Mouse (Mus musculus): Measurements from ENCODE around the gene Rpl10a. TPM values are rescaled to one million over a fixed set of nuclear protein-coding genes. Genes with fewer than 3 reads are reported as not detected.

The Rpl10a gene
- polyA plus RNA-seq (2015; fragmentation: Nextera tagmentation; extraction: Ambion mirVana), result 280 and 313 TPM in 2 replicates

DNA sequence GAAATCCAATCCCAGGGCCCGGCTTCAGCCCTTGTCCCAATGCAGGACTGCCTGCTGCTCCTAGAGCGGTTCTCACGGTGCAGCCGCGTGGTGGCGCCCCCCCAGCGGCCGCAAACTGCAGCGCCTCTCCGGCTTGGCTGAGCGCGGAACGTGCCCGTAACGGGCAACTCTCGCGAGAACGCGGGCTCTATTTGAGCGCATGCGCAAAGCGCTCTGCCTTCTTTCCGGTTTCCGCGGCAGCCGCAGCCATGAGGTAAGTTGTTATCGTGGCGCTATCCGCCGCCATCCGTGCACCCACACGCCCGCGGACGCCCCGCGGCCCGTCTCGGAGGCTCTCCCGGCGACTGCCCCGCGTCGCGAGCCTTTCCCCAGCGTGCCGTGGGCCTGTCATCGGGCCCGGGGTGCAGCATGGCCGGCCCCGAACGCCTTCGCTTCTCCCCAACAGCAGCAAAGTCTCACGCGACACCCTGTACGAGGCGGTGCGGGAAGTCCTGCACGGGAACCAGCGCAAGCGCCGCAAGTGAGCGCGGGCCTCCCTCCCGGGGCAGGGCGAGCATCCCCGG, at the start of gene Rpl10a:
Gene Rpl10a, plus strand, starts transcription at position 106 of the 563 bp plus-strand sequence.
- WGBS (ENCODE audit: insufficient replicate concordance), result under 1% methylated on average over 67 of the region's 67 CpGs

DNA sequence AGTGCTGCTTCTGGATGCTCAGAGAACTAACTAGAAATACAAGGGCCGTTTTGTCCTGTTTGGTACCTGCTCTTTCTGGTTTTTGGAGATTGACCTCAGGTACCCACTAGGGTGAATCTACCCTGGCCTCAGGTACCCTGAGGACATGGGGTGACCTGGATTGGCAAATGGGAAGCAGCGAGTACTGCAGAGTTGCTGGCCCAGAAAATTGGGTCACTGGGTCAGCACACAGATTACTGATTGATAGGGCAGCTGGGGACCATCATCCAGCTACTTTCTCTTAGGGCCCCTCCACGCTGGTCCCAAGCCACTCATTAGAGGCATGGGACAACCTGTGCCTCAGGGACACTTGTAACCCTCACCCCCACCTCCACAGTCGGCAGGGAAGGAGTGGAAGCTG, 49.0 kb upstream of the Rpl10a start:
- Histone ChIP-seq H3K27me3 (no peaks in the 10 kb centered on the region), H3K36me3 (replicated peaks) (no peaks in the 10 kb centered on the region), H3K4me1 (replicated peaks) (peaks cover 60% of the 10 kb centered on the region), H3K27ac (replicated peaks) (peak overlapping the region; percentile 45), H3K9me3 (replicated peaks) (no peaks in the 10 kb centered on the region), H3K4me2 (no peak overlapping the region), H3K9ac (no peak overlapping the region), H3K4me3 (replicated peaks) (no peak overlapping the region)
- 51% methylated on average over 4 of the region's 4 CpGs for WGBS (ENCODE audit: insufficient replicate concordance)
- ATAC-seq (ENCODE audit: insufficient read depth), result peak; percentile 46; the same call in 1 of the 2 replicates

More for the DNA sequence above, at the start of gene Rpl10a:
- H3K36me3 ChIP-seq (replicated peaks), result peaks cover 42% of the 10 kb centered on the region
- H3K9me3 ChIP-seq (replicated peaks), result no peaks in the 10 kb centered on the region
- H3K4me2 ChIP-seq, result peak within 1 kb of the TSS; percentile 97
- H3K9ac ChIP-seq, result peak within 1 kb of the TSS; percentile 96
- H3K27me3 ChIP-seq, result peaks cover 8% of the 10 kb centered on the region; the same call in 1 of the 2 replicates
- peak within 1 kb of the TSS; percentile 94 for H3K27ac ChIP-seq (replicated peaks)
- H3K4me3 ChIP-seq (replicated peaks), result peak within 1 kb of the TSS; percentile 84
- peak; percentile 76 for ATAC-seq (ENCODE audit: insufficient read depth)
- H3K4me1 ChIP-seq (replicated peaks), result peaks cover 43% of the 10 kb centered on the region

DNA sequence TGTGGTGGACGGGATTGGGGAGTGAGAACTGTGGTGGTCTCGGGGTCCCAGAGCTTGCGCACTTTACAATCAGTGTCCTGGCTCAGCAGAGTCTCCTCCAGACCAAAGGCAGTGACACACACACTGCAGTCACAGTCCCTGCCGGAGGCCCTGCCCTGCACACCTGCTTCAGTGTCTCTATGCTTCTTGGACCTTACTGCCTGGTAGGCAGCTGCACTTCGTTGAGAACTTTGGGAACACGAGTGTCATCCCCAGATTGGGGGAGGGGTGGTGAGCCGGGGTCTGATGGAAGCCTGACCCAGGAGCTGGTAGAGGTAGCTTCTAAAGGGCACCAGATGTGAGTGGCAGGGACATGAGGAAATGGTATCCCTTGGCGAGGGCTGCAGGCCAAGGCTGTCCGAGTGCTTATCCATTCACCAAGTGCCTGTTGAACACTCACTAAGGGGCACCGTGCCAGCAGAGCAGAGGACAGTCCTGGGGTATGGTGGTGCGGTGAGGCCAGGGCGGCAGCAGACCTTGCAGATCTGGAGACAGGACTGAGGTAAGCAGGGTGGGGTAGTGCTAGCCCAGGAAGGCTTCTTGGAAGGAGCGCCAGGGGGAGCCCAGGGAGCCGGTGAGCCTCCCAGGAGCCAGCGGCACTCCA, 48.4 kb upstream of the Rpl10a start:
- ATAC-seq (ENCODE audit: insufficient read depth), result 0 out of 2 replicates have a peak, but pooled peaks have one; percentile 17

DNA sequence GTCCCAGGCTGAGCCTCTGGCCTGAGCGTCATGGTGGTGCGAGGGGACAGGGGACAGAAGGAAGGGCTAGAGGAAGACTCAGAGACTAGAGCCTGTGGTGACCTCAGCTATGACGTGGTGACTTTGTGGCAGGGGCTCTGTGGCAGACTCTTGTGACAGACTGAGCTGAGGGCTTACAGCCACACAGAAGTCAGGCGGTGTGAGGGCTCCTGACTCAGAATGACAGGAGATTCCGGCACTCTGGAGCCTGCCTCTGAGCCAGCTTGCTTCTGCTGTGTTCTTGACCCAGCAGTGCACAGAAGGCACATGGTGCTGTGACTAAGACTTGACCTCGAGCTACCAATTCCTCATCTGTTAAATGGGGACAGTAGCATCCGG, 47.9 kb upstream of the Rpl10a start:
- Histone ChIP-seq H3K4me2 (no peak overlapping the region), H3K4me3 (replicated peaks) (no peak overlapping the region), H3K9ac (no peak overlapping the region), H3K36me3 (replicated peaks) (no peaks in the 10 kb centered on the region), H3K9me3 (replicated peaks) (no peaks in the 10 kb centered on the region), H3K27ac (replicated peaks) (no peak overlapping the region), H3K4me1 (replicated peaks) (peaks cover 58% of the 10 kb centered on the region), H3K27me3 (no peaks in the 10 kb centered on the region)
- WGBS (ENCODE audit: insufficient replicate concordance), result 72% methylated on average over 7 of the region's 7 CpGs
- ATAC-seq (ENCODE audit: insufficient read depth), result no peak

More for the DNA sequence above, 48.4 kb upstream of the Rpl10a start:
- 74% methylated on average over 15 of the region's 15 CpGs for WGBS (ENCODE audit: insufficient replicate concordance)
- Histone ChIP-seq H3K4me2 (no peak overlapping the region), H3K4me3 (replicated peaks) (no peak overlapping the region), H3K9me3 (replicated peaks) (no peaks in the 10 kb centered on the region), H3K27ac (replicated peaks) (peak overlapping the region; percentile 45), H3K4me1 (replicated peaks) (peaks cover 58% of the 10 kb centered on the region), H3K36me3 (replicated peaks) (no peaks in the 10 kb centered on the region), H3K9ac (no peak overlapping the region), H3K27me3 (no peaks in the 10 kb centered on the region)

DNA sequence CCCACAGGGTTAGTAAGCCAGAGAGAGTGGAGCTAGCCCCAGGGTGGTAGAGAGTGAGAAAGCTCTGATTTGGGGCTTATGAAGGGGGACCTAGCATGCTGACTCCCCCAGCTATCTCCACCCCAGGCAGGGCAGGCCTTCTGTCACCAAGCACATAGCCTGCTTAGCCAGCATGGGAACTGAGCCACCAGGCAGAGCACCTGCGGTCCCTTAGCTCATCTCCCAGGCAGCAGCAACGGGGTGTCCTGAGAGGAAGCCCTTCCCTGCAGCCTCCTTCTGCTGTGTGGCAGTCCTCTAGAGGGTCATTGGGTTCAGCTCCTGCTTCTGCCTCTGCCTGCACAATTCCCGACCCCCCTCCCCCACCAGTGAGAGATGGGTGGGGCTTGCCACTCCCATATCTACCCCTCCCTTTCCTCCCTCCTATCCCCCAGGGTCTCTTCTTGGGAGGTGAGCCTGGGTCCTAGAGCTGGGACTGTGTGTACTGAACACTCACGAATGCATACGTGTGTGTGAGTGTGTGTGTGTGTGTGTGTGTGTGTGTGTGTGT, 47.4 kb upstream of the Rpl10a start:
- H3K4me3 ChIP-seq (replicated peaks), result no peak overlapping the region
- no peak for ATAC-seq (ENCODE audit: insufficient read depth)
- no peaks in the 10 kb centered on the region for H3K36me3 ChIP-seq (replicated peaks)
- WGBS (ENCODE audit: insufficient replicate concordance), result 52% methylated on average over 5 of the region's 5 CpGs
- H3K9me3 ChIP-seq (replicated peaks), result no peaks in the 10 kb centered on the region
- no peak overlapping the region for H3K9ac ChIP-seq
- H3K4me1 ChIP-seq (replicated peaks), result peaks cover 58% of the 10 kb centered on the region
- no peak overlapping the region for H3K4me2 ChIP-seq
- no peaks in the 10 kb centered on the region for H3K27me3 ChIP-seq
- H3K27ac ChIP-seq (replicated peaks), result no peak overlapping the region

DNA sequence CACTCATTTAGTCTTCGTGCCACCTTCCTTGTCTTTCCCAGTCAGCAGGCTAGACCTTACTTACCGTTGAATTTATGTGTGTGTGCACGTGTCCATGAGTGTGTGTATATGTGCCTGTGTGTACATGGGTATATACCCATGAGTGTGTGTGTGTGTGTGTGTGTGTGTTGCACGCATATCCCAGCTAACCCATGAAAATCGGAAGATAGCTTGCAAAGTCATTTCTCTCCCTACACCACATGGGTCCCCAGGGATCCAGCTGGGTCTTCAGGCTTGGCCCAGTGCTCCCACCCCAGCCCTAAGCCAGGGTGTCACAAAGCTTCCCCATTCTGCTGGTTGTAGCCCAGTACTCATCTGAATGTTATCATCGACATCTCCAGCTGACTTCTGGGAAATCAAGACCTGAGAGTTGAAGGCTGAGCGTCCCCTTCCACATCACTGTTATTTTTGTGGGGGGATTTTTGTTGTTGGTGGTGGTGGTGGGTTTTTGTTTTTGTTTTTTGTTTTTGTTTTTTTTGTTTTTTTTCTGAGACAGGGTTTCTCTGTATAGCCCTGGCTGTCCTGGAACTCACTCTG, 46.3 kb upstream of the Rpl10a start:
- no peak overlapping the region for H3K9ac ChIP-seq
- H3K4me2 ChIP-seq, result no peak overlapping the region
- no peaks in the 10 kb centered on the region for H3K36me3 ChIP-seq (replicated peaks)
- peaks cover 67% of the 10 kb centered on the region for H3K4me1 ChIP-seq (replicated peaks)
- no peak overlapping the region for H3K27ac ChIP-seq (replicated peaks)
- no peak for ATAC-seq (ENCODE audit: insufficient read depth)
- no peak overlapping the region for H3K4me3 ChIP-seq (replicated peaks)
- no peaks in the 10 kb centered on the region for H3K9me3 ChIP-seq (replicated peaks)
- H3K27me3 ChIP-seq, result no peaks in the 10 kb centered on the region
- WGBS (ENCODE audit: insufficient replicate concordance), result 60% methylated on average over 7 of the region's 7 CpGs

DNA sequence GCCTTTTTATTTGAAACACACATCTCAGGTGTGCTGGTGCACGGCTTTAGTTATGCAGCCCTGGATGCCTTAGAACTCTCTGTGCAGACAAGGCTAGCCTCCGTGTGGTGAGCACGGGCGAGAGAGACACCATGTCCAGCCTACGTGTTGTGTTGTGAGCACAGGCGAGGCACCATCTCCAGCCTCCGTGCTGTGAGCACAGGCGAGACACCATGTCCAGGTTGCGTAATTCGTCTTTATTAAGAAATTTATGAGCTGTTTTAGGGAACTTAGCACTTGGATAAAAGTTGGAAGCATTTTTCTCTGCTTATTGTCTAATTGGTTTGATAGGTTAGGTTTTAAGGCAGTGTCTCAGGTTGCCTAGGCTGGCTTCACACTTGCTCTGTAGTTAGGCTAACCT, 45.1 kb upstream of the Rpl10a start:
- H3K36me3 ChIP-seq (replicated peaks), result no peaks in the 10 kb centered on the region
- H3K4me2 ChIP-seq, result no peak overlapping the region
- no peak overlapping the region for H3K4me3 ChIP-seq (replicated peaks)
- no peaks in the 10 kb centered on the region for H3K27me3 ChIP-seq
- ATAC-seq (ENCODE audit: insufficient read depth), result no peak
- no peaks in the 10 kb centered on the region for H3K9me3 ChIP-seq (replicated peaks)
- no peak overlapping the region for H3K27ac ChIP-seq (replicated peaks)
- WGBS (ENCODE audit: insufficient replicate concordance), result 74% methylated on average over 10 of the region's 10 CpGs
- peaks cover 66% of the 10 kb centered on the region for H3K4me1 ChIP-seq (replicated peaks)
- H3K9ac ChIP-seq, result no peak overlapping the region

DNA sequence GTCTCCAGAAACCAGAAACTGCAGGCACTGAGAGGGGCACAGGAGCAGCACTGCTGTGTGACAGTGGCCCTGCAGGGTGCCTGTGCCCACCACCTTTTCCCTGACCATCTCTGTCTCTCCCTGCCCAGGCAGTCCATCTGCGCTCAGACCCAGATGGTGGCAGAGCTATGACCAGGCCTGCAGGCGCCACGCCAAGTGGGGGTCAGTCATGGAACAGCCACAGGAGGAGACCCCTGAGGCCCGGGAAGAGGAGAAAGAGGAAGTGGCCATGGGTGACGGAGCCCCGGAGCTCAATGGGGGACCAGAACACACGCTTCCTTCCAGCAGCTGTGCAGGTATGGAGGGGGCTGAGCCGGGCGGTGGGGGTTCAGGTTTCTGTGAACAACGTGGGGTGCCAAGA, 42.1 kb upstream of the Rpl10a start:
- H3K9ac ChIP-seq, result no peak overlapping the region
- H3K4me1 ChIP-seq (replicated peaks), result peaks cover 54% of the 10 kb centered on the region
- H3K27ac ChIP-seq (replicated peaks), result no peak overlapping the region
- 50% methylated on average over 10 of the region's 10 CpGs for WGBS (ENCODE audit: insufficient replicate concordance)
- H3K36me3 ChIP-seq (replicated peaks), result no peaks in the 10 kb centered on the region
- no peaks in the 10 kb centered on the region for H3K27me3 ChIP-seq
- no peak for ATAC-seq (ENCODE audit: insufficient read depth)
- H3K4me2 ChIP-seq, result no peak overlapping the region
- H3K4me3 ChIP-seq (replicated peaks), result no peak overlapping the region
- H3K9me3 ChIP-seq (replicated peaks), result no peaks in the 10 kb centered on the region

DNA sequence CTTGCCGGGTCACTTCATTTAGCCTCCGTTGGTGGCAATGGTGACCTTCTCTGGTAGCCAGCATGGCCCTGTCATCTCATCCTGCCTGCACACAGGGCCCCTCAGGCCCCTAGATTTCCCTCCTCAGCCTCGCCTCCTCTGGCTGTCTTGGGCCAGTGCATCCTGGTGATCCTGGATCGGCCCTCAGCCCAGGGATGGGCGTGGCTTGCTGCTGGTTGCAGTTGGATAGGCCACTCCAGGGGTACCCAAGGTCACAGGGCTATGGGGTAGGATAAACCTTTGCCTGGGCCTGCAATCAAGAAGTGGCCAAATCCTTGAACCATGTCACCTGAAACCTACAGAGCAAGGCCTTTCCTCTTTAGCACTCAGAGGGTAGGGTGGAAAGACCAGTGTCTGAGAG, 41.3 kb upstream of the Rpl10a start:
- Histone ChIP-seq H3K4me2 (no peak overlapping the region), H3K36me3 (replicated peaks) (no peaks in the 10 kb centered on the region), H3K4me1 (replicated peaks) (peaks cover 55% of the 10 kb centered on the region), H3K4me3 (replicated peaks) (no peak overlapping the region), H3K9me3 (replicated peaks) (no peaks in the 10 kb centered on the region), H3K9ac (no peak overlapping the region), H3K27ac (replicated peaks) (no peak overlapping the region), H3K27me3 (no peaks in the 10 kb centered on the region)
- no peak for ATAC-seq (ENCODE audit: insufficient read depth)
- 59% methylated on average over 5 of the region's 5 CpGs for WGBS (ENCODE audit: insufficient replicate concordance)

DNA sequence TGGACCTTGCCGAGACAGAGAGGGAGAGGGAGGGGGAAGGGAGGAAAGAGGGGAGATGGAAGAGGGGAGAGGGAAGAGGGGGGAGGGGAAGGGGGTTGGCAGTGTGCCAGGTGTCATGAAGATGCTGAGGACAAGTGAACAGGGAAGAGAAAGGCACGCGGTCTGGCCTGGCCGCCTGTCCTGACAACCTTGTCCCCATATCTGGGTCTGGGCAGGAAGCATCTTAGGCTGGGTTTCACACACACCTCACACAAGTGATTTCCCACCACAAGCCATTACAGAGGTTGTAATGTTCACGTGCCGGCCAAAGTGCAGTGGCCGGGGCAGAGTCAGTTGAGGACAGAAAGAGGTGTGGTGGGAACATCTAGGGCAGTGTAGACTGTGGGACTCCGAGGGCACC, 40.7 kb upstream of the Rpl10a start:
- no peak overlapping the region for H3K9ac ChIP-seq
- H3K36me3 ChIP-seq (replicated peaks), result 0 out of 2 replicates have a peak, but pooled peaks cover 2% of the 10 kb centered on the region
- peaks cover 55% of the 10 kb centered on the region for H3K4me1 ChIP-seq (replicated peaks)
- no peak overlapping the region for H3K4me2 ChIP-seq
- H3K4me3 ChIP-seq (replicated peaks), result no peak overlapping the region
- no peaks in the 10 kb centered on the region for H3K9me3 ChIP-seq (replicated peaks)
- WGBS (ENCODE audit: insufficient replicate concordance), result 45% methylated on average over 8 of the region's 8 CpGs
- 0 out of 2 replicates have a peak overlapping the region, but pooled peaks have one; percentile 9 for H3K27ac ChIP-seq (replicated peaks)
- ATAC-seq (ENCODE audit: insufficient read depth), result peak; percentile 32; the same call in 1 of the 2 replicates
- H3K27me3 ChIP-seq, result no peaks in the 10 kb centered on the region

DNA sequence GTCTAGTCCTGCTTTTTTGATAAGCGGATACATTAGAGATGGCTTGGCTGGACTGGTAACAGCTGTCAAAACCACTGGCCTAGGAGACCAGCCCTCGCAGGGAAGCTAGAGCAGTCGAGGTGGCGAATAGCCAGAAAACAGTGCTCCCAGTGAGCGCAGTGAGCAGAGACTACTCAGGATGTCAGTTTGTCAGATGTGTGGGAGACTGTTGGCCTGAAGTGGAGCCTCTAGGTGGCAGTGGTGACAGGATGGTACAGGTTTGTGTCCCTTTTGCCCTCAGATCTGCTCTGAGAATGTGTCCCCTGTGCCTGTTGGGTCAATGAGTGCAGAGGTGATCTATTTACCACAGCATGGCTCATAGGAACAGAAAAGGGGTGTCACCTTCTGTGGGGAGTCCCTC, 40.3 kb upstream of the Rpl10a start:
- no peak overlapping the region for H3K4me2 ChIP-seq
- H3K36me3 ChIP-seq (replicated peaks), result 0 out of 2 replicates have a peak, but pooled peaks cover 2% of the 10 kb centered on the region
- H3K27ac ChIP-seq (replicated peaks), result 0 out of 2 replicates have a peak overlapping the region, but pooled peaks have one; percentile 20
- ATAC-seq (ENCODE audit: insufficient read depth), result peak; percentile 22; the same call in 1 of the 2 replicates
- no peak overlapping the region for H3K4me3 ChIP-seq (replicated peaks)
- 47% methylated on average over 5 of the region's 5 CpGs for WGBS (ENCODE audit: insufficient replicate concordance)
- no peaks in the 10 kb centered on the region for H3K9me3 ChIP-seq (replicated peaks)
- no peak overlapping the region for H3K9ac ChIP-seq
- peaks cover 51% of the 10 kb centered on the region for H3K4me1 ChIP-seq (replicated peaks)
- H3K27me3 ChIP-seq, result no peaks in the 10 kb centered on the region
